Mouse (Mus musculus) thymus, postnatal 25 days (tissue): Measurements from ENCODE around the gene Bbc3.
"Not testable (repeated sequence)": the region's sequence is repeated elsewhere in the genome, so short reads cannot be mapped to it uniquely, and the experiment has no call there.

ENCODE experiments used
- DNase-seq: peaks from one replicate; pipeline ENCODE4 v3.0.0; 2022

The Bbc3 gene

DNA sequence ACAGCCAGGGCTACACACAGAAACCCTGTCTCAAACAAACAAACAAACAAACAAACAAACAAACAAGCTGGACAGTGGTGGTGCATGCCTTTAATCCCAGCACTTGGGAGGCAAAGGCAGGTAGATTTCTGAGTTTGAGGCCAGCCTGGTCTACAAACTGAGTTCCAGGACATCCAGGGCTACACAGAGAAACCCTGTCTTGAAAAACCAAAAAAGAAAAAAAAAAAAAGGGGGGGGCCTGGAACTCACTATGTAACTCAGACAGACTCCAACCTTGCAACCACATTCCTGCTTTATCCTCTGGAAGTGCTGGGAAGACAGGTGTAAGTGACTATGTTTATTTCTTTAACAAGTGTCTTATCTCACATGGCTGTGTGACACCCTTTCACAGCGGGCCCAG is at the start of gene Bbc3:
Gene Bbc3 (plus strand): TSS at position 301 of the 400 bp plus-strand sequence.
- DNase-seq = not testable (repeated sequence)

DNA sequence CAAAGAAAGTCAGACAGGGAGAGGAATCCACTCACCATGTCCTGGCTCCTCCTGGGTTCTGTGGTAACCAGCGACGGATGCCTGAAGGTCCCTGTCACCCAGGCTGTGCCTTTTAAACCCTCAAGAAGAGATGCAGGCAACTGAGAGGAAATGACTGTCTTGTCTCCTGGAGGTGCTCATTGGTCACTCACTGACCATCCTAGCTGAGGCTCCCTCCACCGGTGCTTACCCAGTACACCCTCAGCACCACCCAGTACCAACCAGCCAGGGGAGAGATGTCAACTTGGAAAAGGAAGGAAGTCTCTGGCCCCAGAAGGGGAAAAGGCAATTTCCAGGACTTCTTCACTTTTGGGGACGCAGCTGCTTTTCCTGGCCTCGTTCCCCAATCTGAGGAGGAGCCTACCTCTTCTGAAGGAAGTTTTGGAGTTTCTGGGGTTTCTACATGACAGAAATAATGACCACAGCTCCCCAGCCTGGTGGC is 49.0 kb upstream of the Bbc3 start, which contains the start of gene C5ar1:
Gene C5ar1 (minus strand): TSS at position 431 of the 481 bp plus-strand sequence.
- DNase-seq = no peak

DNA sequence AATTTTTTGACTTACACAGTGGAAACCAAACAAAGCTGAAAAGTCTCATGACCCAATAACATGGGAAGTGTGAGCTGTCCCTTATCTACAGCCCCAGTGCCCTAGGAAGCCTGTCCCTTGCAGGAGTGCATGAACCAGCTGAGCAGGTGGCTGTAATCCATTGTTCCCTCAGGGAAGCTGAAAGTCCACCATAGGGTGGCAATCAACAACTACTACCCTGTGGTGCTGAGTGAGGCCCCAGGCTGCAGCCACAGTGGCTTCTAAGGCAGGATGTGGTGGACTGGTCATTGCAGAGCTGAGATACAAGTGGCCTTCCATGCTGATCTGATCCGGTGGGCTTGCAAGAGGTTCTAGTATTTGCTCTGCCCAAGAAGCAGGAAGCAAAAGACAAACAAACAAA is 47.1 kb upstream of the Bbc3 start:
- DNase-seq = no peak

DNA sequence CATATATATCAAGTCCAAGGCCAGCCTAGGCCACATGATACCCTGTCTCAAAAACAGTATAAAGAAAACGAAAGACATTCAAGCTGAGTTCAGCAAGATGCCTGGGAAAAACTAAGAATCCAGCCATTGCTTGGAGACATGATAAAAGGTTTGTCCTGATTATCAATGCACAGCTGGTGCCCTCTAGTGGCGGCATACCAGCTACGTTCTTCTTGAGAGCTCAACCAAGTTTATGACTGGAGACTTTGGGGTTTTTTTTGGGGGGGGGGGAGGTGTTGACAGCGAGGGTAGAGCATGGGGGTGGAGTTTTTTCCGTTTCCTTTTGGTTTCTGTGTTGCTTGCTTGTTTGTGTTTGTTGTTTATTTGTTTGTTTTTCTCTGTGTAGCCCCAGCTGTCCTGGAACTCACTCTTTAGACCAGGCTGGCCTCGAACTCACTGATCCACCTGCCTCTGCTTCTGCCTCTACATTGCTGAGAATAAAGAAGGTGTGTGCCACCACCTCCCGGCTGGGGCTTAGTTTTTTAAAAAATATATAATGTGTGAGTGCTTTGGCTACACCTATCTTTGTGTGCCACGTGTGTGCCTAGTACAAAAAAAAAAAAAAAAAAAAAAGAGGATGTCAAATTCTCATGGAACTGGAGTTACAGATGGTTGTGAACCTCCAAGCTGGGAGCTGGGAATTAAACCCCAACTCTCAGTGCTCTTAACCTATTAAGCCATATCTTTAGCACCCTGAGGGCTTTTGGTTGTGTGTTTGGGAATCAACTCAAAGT is 45.0 kb upstream of the Bbc3 start:
- peak; percentile 80 for DNase-seq

DNA sequence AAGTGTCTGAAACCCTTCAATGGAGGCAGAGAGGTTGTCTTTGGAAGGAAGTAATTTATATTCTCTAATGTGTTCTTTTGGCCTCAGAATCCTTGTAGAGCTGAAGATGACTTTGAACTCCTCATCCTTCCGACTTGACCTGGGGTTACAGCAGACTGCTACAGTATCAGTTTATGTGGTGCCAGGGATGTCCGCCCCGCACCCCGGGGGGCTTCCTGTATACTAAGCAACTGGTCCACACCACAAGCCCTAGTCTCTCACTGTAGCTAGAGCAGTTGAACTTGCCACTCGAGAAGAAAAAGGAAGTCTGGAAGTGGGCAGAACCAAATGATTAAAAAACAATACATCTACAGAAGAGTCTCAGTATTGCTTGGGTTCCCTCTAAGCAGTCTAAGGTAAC is 44.4 kb upstream of the Bbc3 start:
- no peak for DNase-seq

DNA sequence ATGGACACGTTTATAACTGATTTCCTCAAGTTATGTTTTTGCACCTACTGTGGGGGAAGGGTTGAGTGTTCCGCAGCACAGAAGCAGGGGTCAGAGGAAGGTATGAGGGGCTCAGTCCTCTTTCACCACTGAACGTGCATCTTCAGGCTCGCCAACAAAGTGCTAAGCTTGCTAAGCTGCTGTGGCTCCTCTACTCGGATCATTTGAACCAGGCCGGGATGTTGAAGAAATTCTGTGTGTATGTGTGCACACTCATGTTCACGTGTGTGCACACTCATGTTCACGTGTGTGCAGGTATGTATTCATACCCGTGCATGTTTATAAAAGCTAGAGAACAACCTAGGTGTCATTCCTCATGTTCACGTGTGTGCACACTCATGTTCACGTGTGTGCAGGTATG is 42.3 kb upstream of the Bbc3 start:
- DNase-seq = no peak

DNA sequence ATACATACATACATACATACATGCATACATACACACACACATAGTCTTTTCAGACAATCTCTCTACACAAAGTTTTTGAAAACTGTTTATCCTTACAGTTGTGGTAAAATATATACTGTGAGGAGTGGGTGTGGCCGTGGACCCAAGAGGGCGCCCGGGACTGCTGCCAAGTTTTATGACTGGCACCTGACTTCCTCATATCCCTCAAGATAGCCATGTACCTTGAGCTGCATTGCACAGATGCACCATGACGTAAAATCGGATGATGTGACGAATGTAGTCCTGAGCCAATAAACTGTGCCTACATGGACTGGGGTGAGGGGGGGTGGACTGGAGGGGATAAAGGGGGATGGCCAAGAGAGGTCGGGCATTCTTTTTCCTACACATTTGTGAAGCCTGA is 41.6 kb upstream of the Bbc3 start:
- not testable (repeated sequence) for DNase-seq

DNA sequence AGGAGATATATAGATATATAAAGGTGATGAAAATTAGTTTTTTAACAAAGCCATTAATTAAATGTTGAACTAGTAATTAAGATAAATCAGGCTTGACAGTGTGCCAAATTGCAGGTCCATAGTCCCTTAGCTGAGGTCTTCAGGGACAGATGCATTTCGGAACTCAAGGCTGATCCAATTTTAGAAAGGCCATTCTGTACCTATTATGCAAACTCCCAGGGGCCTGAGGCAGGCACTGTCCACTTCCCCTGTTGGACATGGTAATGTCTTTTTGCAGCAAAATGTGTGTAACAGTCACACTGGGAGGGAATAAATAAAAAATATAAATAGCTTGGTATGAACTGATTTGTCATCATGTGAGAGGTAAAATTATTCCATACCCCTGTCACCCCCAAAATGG is 37.1 kb upstream of the Bbc3 start:
- DNase-seq = no peak

DNA sequence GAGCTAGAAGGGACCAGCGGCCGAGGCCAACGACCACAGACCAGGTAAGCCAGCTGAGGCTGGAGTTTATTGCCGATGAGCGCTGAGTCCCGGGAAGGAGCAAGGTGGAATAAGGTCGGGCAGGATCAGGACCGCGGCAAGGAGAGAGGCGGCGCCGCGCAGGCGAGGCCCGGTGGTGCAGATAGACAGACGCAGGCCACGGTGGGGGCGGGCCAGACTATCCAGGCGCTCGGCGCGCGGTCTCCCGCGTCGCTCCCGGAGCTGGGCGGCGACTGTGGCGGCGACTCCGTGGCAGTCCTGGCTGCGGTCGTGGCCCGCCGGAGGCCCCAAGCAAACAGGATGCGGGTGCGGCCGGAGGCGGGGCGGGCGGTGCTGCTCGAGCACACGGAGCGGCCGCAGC is 35.5 kb upstream of the Bbc3 start:
- DNase-seq = peak; percentile 56

DNA sequence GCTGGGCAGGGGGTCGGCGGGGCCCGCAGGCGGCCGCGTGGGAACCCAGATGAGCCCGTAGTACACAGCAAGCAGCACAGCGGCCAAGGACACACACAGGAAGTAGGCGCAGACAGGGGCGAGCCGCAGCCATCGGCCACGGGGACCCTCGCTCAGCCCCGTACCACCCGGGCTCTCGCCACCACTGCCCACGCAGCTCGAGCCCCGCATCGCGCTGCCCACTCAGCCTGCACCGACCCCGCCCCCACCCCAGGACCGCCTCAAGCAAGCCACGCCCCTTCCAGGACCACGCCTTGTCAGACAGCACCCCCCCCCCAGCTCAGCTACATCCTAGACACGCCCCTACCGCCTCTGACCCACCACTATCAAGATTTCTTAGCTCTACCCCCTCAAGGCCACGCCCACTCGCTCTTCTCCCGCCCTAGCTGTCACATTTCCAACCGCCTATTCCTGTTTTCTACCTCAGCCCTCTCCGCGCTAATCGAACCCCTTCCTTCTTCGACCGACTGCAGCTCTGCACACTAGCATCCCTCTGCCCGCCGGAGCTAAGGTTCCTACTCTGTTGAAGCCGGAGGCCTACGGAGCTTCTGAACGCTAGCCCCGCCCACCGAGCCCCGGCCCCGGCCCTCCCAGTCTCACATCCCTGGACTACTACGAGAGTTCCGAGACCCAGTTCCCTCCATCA is 35.0 kb upstream of the Bbc3 start, which contains the start of gene Inafm1:
Gene Inafm1 (minus strand): TSS at position 537 of the 685 bp plus-strand sequence.
- peak; percentile 88 for DNase-seq

DNA sequence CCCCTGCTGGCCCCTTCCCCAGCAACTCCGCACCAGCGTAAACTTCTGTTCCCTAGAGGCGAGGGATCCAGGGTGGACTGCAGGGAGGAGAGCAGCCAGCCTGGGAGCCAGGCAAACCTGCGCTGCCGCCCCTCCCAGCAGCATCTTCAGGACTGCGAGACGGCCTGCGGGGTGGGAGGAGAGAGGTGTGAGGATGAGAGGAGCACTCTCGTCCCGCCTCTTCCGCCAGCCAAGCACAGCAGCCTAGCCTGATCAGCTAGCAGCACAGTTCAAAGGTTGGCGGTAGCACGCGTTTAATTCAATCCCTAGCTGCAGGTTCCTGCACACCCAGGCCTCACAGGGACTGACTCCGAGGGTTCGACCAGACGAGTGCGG is 34.4 kb upstream of the Bbc3 start:
- DNase-seq = peak; percentile 90

DNA sequence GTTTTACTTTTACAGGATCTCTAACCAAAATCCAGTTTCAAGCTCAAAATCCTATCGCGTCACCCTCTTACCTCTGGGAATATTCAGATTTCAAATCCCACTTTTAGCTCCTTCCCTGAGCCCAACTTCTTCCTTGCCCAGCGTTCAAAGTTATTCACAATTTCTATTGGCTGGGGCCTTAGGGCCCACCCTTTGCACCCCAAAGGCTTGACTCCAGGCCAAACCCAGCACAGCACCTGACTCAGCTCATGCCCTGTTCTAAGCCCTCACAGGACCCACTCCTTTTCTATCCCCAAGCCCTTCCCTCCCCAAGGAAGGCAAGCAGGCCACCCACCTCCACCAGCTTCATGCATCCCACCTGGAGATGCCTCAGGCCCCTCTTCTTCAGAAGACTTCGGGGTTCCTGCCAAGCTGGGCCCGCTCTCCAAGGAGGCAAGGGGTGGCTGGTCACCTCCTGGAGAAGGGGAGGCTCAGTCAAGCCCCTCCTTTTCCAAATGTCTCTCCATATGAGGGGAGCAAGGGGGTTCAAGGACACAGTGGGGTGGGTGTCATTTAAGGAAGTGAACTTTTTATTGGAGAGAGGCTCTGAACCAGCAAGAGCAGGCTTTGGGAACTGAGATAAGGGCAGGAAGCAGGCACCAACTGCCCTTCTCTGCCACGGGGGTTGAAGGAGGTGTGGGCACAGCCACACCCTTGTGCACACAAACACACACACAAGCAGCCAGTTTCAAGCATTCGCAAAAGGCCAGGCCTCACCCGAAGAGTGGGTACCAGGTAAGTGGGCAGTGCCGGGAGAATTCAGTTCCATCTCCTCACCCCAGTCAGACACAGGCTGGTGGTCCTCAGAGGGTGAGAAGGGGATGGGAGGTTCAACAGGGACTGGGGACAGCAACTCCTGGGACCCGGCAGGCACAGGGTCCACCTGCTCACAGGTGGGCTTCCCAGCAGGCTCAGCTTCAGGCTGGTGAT is 33.0 kb upstream of the Bbc3 start:
- DNase-seq = no peak

DNA sequence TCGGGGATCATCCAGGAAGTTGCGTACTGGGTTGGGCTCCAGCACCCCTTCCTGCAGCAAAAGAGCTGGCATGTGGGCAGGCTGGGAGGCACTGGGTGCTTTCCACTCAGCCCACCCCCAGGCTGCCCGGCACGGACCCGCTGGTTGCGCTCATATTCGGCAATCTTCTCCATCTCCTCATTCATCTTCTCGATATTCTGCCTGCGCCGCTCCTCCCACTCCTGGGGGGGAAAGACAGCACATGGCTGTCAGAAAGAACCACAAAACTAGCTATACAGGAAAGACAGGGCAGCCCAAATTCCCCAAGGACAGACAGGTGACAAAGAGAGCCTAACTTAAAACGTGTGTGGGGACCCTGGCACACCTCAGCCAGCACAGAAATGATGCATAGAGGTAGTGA is 27.5 kb upstream of the Bbc3 start:
- DNase-seq = no peak

DNA sequence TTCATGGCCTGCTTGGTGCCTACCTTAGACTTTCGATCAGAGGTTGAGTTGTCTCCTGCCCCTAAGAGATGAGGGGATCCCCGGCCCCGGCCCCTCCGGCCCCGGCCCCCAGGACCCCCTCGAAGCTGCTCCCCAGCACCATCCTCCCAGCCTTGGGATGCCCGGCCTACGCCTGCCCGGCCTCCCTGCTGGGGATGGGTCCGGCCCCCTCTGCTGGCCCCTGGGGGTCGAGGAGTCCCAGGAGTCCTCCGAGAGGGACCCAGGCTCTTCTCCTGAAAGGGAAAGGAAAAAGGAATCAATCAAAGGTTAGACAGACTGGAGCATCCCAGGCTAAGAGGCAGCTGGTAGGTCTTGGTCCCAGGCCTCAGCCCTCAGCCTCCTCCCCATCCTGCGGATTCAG is 25.9 kb upstream of the Bbc3 start:
- DNase-seq = no peak

DNA sequence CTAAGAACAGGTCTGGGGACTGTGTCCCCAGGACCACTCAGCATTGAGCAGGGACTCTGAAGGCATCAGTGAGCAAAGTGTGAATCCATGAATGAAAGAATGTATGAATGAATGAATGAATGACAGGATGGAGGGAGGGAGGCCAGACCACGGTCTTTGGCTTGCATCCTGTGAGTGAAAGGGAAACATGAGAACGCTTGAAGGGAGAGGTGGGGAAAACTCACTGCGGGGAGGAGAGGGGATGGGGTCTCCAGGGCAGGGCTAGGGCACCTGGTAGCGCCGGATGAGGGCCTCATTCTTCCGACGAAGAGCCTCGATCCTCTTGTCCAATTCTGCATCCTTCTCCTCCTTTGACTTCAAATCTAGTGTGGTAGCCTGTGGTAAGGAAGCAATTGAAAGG is 24.2 kb upstream of the Bbc3 start:
- DNase-seq = no peak

DNA sequence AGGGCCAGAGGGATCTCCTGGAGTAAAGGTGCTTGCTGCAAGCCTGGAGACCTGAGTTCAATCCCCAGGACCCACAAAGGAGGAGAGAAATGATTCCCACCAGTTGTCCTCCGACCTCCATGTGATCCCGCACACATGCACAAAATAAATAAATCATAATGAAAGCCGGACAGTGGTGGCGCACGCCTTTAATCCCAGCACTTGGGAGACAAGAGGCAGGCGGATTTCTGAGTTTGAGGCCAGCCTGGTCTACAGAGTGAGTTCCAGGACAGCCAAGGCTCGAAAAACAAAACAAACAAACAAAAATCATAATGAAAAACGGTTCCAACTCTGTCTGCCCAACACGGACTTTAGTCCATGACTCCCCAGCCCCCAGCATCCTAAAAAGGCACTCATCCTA is 23.3 kb upstream of the Bbc3 start:
- no peak for DNase-seq

DNA sequence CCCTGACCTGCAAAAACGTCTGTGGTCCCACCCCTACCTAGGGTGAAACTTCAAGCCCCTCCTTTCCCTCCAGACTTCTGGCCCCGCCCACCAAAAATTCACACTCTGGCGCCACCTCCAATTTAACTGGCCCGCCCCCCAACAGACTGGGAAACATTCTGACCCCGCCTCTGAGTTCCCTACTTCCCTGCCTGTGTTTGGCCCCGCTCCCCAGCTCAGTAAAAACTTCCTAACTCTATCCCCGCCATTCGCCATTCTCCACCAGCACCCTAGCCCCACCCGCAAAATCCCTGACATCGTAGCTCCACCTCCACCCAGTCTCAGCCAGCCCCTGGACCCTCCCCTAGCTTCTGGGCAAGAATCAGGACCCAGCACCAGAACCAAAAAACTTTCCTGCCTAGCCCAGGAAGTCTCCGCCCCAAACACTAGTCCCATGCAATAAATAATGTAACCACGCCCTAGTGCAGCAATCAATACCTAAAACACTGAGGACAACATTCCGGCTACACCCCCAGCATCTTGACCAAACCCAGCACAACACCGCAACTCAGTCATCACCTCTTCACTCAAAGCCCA is 22.7 kb upstream of the Bbc3 start:
- DNase-seq = peak; percentile 64

DNA sequence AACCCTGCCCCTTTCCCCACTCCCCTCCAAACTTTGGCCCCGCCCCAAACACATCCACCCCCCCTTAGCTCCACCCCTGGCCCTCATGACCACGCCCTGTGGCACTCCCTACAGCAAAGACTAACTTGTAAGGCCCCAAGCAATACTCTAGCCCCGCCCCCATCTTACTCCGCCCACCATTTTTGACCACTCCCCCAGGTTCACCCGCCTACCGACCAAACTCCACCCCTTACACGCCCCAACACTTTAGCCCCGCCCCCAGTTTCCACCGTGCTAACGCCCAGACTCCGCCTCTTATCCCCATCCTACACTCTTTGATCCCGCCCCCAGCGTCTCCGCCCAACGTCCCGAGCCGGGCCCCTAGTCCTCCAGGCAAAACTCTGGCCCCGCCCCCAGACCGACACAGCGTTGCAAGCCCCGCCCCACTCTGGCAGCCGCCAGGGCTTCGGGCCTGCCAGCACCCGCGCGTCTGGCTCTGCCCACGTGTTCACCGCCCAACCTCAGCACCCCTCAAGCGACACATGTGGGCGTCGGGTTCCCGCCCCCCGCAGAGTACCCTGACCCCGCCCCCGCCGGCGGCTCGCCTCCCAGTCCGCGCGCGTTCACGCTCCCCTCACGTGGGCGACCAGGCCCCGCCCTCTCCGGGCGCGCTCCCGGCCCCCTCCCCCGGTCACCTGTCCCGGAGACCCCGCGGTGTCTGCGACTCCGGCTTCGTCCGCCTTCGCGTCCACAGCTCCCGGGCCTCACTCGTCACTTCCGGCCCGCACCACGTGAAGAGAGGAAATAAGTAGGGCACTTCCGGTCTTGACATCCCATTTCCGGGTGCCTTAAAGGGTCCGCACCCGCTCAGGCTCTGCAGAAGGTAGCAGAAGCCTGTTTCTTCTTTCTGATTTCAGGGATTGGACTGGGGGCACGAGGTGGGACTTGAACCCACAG is 21.9 kb upstream of the Bbc3 start, which contains the start of gene Ccdc9:
Gene Ccdc9 (minus strand): TSS at position 770 of the 936 bp plus-strand sequence.
- DNase-seq = peak; percentile 99

DNA sequence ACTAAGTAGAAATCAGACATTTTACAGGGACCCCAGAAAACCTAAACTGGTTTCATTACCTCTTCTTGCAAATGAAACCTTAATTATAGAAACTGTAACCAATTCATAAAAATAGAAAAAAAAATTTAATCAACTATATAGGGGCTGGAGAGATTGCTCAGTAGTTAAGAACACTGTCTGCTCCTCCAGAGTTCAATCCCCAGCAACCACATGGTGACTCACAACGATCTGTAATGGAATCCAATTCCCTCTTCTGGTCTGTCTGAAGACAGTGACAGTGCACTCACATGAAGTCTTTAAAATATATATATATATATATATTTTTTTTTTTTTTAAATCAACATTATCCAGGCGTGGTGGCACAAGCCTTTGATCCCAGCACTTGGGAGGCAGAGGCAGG is 21.2 kb upstream of the Bbc3 start:
- DNase-seq = no peak

DNA sequence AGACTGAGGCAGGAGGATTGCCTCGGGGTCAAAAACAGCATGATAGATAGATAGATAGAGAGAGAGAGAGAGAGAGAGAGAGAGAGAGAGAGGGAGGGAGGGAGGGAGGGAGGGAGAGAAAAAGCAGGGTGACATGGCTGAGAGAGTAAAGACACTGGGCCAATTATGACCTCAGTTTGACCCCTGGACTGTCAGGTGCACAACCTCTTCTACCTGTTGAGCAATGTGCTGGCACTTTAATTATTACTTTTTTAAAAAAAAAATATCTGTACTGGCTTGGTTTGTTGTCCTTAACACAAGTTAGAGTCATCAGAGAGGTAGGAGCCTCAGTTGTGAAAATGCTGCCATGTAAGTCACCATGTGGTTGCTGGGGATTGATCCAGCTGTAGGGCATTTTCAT is 20.4 kb upstream of the Bbc3 start:
- DNase-seq = no peak

DNA sequence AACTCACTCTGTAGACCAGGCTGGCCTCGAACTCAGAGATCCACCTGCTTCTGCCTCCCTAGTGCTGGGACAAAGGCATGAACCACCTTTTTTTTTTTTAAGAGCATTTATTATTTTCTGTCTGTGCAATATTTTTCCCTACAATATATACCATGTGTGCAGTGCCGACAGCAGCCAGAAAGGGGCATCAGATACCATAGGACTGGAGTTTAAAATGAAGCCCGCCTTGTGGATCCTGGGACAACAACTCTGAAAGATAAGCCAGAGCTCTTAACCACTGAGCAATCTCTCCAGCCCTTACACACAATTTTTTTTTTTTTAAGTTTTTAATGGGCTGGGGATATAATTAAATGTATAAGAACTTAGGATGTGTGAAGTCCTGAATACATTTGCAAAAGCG is 13.8 kb upstream of the Bbc3 start:
- DNase-seq = peak; percentile 53
